Mouse (Mus musculus): ENCODE results near the gene Afg1l.

- no peak for TF ChIP-seq CTCF (IDR thresholded peaks at IDR 0.05; ENCODE audit: control insufficient read depth, insufficient read depth, low read length)
- no peak for TF ChIP-seq POLR2A (IDR thresholded peaks at IDR 0.05; ENCODE audit: borderline replicate concordance, control insufficient read depth, low read depth, low read length)
Measured at GRCm38 (mm10) chr10:42323978-42324377, 154.4 kb downstream of the Afg1l start.
